Mouse (Mus musculus) cerebellum, adult 9-10 months (tissue): ENCODE data around the gene Slc27a1.

ENCODE experiments used
- DNase-seq: peaks from one replicate; pipeline ENCODE4 v3.0.0; 2022

The Slc27a1 gene

GRCm38 (mm10) chr8:71558071-71558957 lies 10.4 kb upstream of the Slc27a1 start, which contains the start of gene Tmem221:
Gene Tmem221 (minus strand): TSS chr8:71558871.
- no peak for DNase-seq

- no peak for DNase-seq
Measured at GRCm38 (mm10) chr8:71558958-71559690, 9.6 kb upstream of the Slc27a1 start.

GRCm38 (mm10) chr8:71560071-71560470 lies 8.6 kb upstream of the Slc27a1 start:
- no peak for DNase-seq

- DNase-seq = no peak
Measured at GRCm38 (mm10) chr8:71560765-71561164, 7.9 kb upstream of the Slc27a1 start.

- DNase-seq = no peak
Measured at GRCm38 (mm10) chr8:71561401-71561800, 7.3 kb upstream of the Slc27a1 start.

- DNase-seq = peak; percentile 80
Measured at GRCm38 (mm10) chr8:71562751-71563150, 5.9 kb upstream of the Slc27a1 start.

- DNase-seq = peak; percentile 40
Measured at GRCm38 (mm10) chr8:71563992-71564391, 4.7 kb upstream of the Slc27a1 start.

- no peak for DNase-seq
Measured at GRCm38 (mm10) chr8:71566501-71566900, 2.2 kb upstream of the Slc27a1 start, which contains the start of gene Nxnl1. Gene Nxnl1 (minus strand): TSS chr8:71566601.

- DNase-seq = no peak
Measured at GRCm38 (mm10) chr8:71567587-71567986, 1.1 kb upstream of the Slc27a1 start.

GRCm38 (mm10) chr8:71568941-71569340 lies 259 bp downstream of the Slc27a1 start:
- DNase-seq = no peak

GRCm38 (mm10) chr8:71569366-71570290 lies 946 bp downstream of the Slc27a1 start:
- peak; percentile 99 for DNase-seq

GRCm38 (mm10) chr8:71570291-71570954 lies 1.7 kb downstream of the Slc27a1 start:
- DNase-seq = peak; percentile 99

- no peak for DNase-seq
Measured at GRCm38 (mm10) chr8:71572077-71572476, 3.4 kb downstream of the Slc27a1 start.

- DNase-seq = peak; percentile 69
Measured at GRCm38 (mm10) chr8:71572847-71573633, 4.4 kb downstream of the Slc27a1 start.

- no peak for DNase-seq
Measured at GRCm38 (mm10) chr8:71574426-71574825, 5.7 kb downstream of the Slc27a1 start.

GRCm38 (mm10) chr8:71575020-71575419 lies 6.3 kb downstream of the Slc27a1 start:
- DNase-seq = no peak

- no peak for DNase-seq
Measured at GRCm38 (mm10) chr8:71577856-71578387, 9.2 kb downstream of the Slc27a1 start.

GRCm38 (mm10) chr8:71579009-71579408 lies 10.3 kb downstream of the Slc27a1 start:
- no peak for DNase-seq

GRCm38 (mm10) chr8:71579476-71579875 lies 10.8 kb downstream of the Slc27a1 start:
- no peak for DNase-seq

GRCm38 (mm10) chr8:71580201-71580600 lies 11.5 kb downstream of the Slc27a1 start:
- no peak for DNase-seq

GRCm38 (mm10) chr8:71586891-71587290 lies 18.2 kb downstream of the Slc27a1 start:
- no peak for DNase-seq
